Mouse (Mus musculus) liver, embryonic 13.5 days (tissue): ENCODE measurements around the gene Mrpl35. TPM values are rescaled to one million over a fixed set of nuclear protein-coding genes. Genes with fewer than 3 reads are reported as not detected.

ENCODE experiments used
- ATAC-seq: fragments of 200-750 bp; cut with Nextera tagmentation; 2 replicates; pipeline ENCODE4 v1.8.0; 2017; ENCODE audit warnings: low read depth, mild to moderate bottlenecking, moderate number of reproducible peaks, moderate library complexity
- DNase-seq: peaks from one replicate; pipeline ENCODE4 v3.0.0; 2022
- H3K27ac ChIP-seq: fragments of 300-500 bp; sonication (generic); 2 replicates; pipeline ENCODE4 v1.5.1; 2015; ENCODE audit warnings: moderate library complexity, mild to moderate bottlenecking, inconsistent platforms
- H3K27me3 ChIP-seq: fragments of 300-500 bp; sonication (generic); 2 replicates; pipeline ENCODE4 v1.6.1; 2015; ENCODE audit warnings: mild to moderate bottlenecking, inconsistent platforms
- H3K36me3 ChIP-seq: fragments of 300-500 bp; sonication (generic); 2 replicates; pipeline ENCODE4 v1.6.1; 2015; ENCODE audit warnings: mild to moderate bottlenecking, inconsistent platforms
- H3K4me1 ChIP-seq: fragments of 300-500 bp; sonication (generic); replicated peaks from 2 replicates; pipeline ENCODE4 v1.6.1; 2015; ENCODE audit warnings: inconsistent platforms
- H3K4me2 ChIP-seq: fragments of 300-500 bp; sonication (generic); 2 replicates; pipeline ENCODE4 v1.6.1; 2015; ENCODE audit warnings: inconsistent platforms, mild to moderate bottlenecking, moderate library complexity
- H3K4me3 ChIP-seq: fragments of 300-500 bp; sonication (generic); replicated peaks from 2 replicates; pipeline ENCODE4 v1.5.1; 2015; ENCODE audit warnings: mild to moderate bottlenecking, inconsistent platforms
- H3K9ac ChIP-seq: fragments of 300-500 bp; sonication (generic); 2 replicates; pipeline ENCODE4 v1.6.1; 2015; ENCODE audit warnings: mild to moderate bottlenecking, inconsistent platforms
- H3K9me3 ChIP-seq: fragments of 300-500 bp; sonication (generic); replicated peaks from 2 replicates; pipeline ENCODE4 v1.6.1; 2016; ENCODE audit warnings: inconsistent platforms
- WGBS: fragments of 180-500 bp; shearing (Covaris S2); methylation state at CpG from one replicate; pipeline ENCODE4 v1.1.7; 2015; ENCODE audit not compliant: insufficient replicate concordance; 5-methylcytosine and 5-hydroxymethylcytosine counted together
- polyA plus RNA-seq: library from polyadenylated mRNA; unstranded; fragments of >200 nt; fragmentation: Nextera tagmentation; extraction: Ambion mirVana; gene quantifications from 2 replicates; pipeline ENCODE4 v1.2.1, GENCODE M21; 2015

The Mrpl35 gene
- polyA plus RNA-seq, 1 experiment from 2014 or later: 86.8 TPM

GRCm38 (mm10) chr6:71769901-71770690 is 56.7 kb downstream of the Mrpl35 start:
- H3K9me3 ChIP-seq: 0 out of 2 replicates have a peak, but pooled peaks cover 5% of the 10 kb centered on the region
- H3K4me1 ChIP-seq: 0 out of 2 replicates have a peak, but pooled peaks cover 4% of the 10 kb centered on the region
- DNase-seq: no peak
- no peak overlapping the region for H3K27ac ChIP-seq
- H3K4me3 ChIP-seq: no peak overlapping the region
- H3K36me3 ChIP-seq: no peaks in the 10 kb centered on the region
- WGBS: 66% methylated on average over 12 of the region's 12 CpGs
- H3K9ac ChIP-seq: no peak overlapping the region
- ATAC-seq: no peak
- no peaks in the 10 kb centered on the region for H3K27me3 ChIP-seq
- H3K4me2 ChIP-seq: no peak overlapping the region

GRCm38 (mm10) chr6:71767761-71768160 is 59.0 kb downstream of the Mrpl35 start:
- Histone ChIP-seq H3K9me3 (0 out of 2 replicates have a peak, but pooled peaks cover 5% of the 10 kb centered on the region), H3K4me2 (no peak overlapping the region), H3K4me3 (no peak overlapping the region), H3K27ac (no peak overlapping the region), H3K36me3 (no peaks in the 10 kb centered on the region), H3K4me1 (0 out of 2 replicates have a peak, but pooled peaks cover 4% of the 10 kb centered on the region), H3K9ac (no peak overlapping the region), H3K27me3 (no peaks in the 10 kb centered on the region)
- DNase-seq (no peak), ATAC-seq (no peak)
- WGBS: 20% methylated on average over 4 of the region's 4 CpGs

Other genes with a start within 250 kb of the Mrpl35 start
- gene Kdm3a, start 194.0 kb downstream of the Mrpl35 start, polyA plus RNA-seq: 10.5 and 15.2 TPM in 2 replicates
- 3.6 and 4.2 TPM in 2 replicates for gene Reep1, start 119.4 kb downstream of the Mrpl35 start, polyA plus RNA-seq
- gene Immt, start 4.4 kb upstream of the Mrpl35 start, polyA plus RNA-seq: 158 and 161 TPM in 2 replicates
- gene Ptcd3, start 81.8 kb upstream of the Mrpl35 start, polyA plus RNA-seq: 75.4 and 89.5 TPM in 2 replicates
- 18.8 and 22.0 TPM in 2 replicates for gene Polr1a, start 82.1 kb upstream of the Mrpl35 start, polyA plus RNA-seq